Mouse (Mus musculus) cortical plate, adult 2 months (tissue): ENCODE measurements at regions not wholly inside any gene's neighbourhood (a gene's known extent, or its start where the extent isn't known, plus 50 kb on each side); places are given as distances from the start of the nearest gene placed in this dataset.

Experiments used
- CTCF ChIP-seq: fragments of 200-500 bp; IDR thresholded peaks from 2 replicates; pipeline ENCODE4 v1.5.1; 2011; ENCODE audit warnings: mild to moderate bottlenecking, control low read depth, low read length; ENCODE audit not compliant: insufficient read depth; ENCODE audit errors: extremely low read depth
- POLR2A ChIP-seq: fragments of 200-500 bp; IDR thresholded peaks from 2 replicates; pipeline ENCODE4 v1.6.1; 2011; ENCODE audit warnings: mild to moderate bottlenecking, low read length, control low read depth; ENCODE audit not compliant: insufficient read depth; ENCODE audit errors: extremely low read depth

- TF ChIP-seq CTCF (no peak), POLR2A (no peak)
Measured at GRCm38 (mm10) chr1:13980273-13980672, 2112.9 kb downstream of the 4930444P10Rik start.
